Mouse (Mus musculus) stomach, embryonic 15.5 days (tissue): ENCODE data around the gene Nfam1. TPM values are rescaled to one million over a fixed set of nuclear protein-coding genes. Genes with fewer than 3 reads are reported as not detected.
"Not testable (repeated sequence)": the region's sequence is repeated elsewhere in the genome, so short reads cannot be mapped to it uniquely, and the experiment has no call there.

ENCODE experiments used
- ATAC-seq: fragments of 200-750 bp; cut with Nextera tagmentation; 2 replicates; pipeline ENCODE4 v1.8.0; 2017; ENCODE audit warnings: low read depth, moderate number of reproducible peaks, moderate TSS enrichment; ENCODE audit not compliant: insufficient read depth, low FRiP score
- H3K27ac ChIP-seq: fragments of 300-500 bp; sonication (generic); 2 replicates; pipeline ENCODE4 v1.5.1; 2015; ENCODE audit warnings: mild to moderate bottlenecking, inconsistent platforms
- H3K27me3 ChIP-seq: fragments of 300-500 bp; sonication (generic); replicated peaks from 2 replicates; pipeline ENCODE4 v1.6.1; 2015; ENCODE audit warnings: inconsistent platforms
- H3K36me3 ChIP-seq: fragments of 300-500 bp; sonication (generic); 2 replicates; pipeline ENCODE4 v1.6.1; 2015; ENCODE audit warnings: inconsistent platforms
- H3K4me1 ChIP-seq: fragments of 300-500 bp; sonication (generic); 2 replicates; pipeline ENCODE4 v1.6.1; 2015; ENCODE audit warnings: inconsistent platforms
- H3K4me2 ChIP-seq: fragments of 300-500 bp; sonication (generic); 2 replicates; pipeline ENCODE4 v1.6.1; 2015; ENCODE audit warnings: mild to moderate bottlenecking, inconsistent platforms
- H3K4me3 ChIP-seq: fragments of 300-500 bp; sonication (generic); replicated peaks from 2 replicates; pipeline ENCODE4 v1.5.1; 2015; ENCODE audit warnings: inconsistent platforms
- H3K9ac ChIP-seq: fragments of 300-500 bp; sonication (generic); 2 replicates; pipeline ENCODE4 v1.6.1; 2015; ENCODE audit warnings: inconsistent platforms
- H3K9me3 ChIP-seq: fragments of 300-500 bp; sonication (generic); 2 replicates; pipeline ENCODE4 v1.6.1; 2016; ENCODE audit warnings: inconsistent platforms
- WGBS: fragments of 180-500 bp; shearing (Covaris S2); methylation state at CpG from one replicate; pipeline ENCODE4 v1.1.7; 2015; 5-methylcytosine and 5-hydroxymethylcytosine counted together
- polyA plus RNA-seq: library from polyadenylated mRNA; unstranded; fragments of >200 nt; fragmentation: Nextera tagmentation; extraction: Ambion mirVana; gene quantifications from 2 replicates; pipeline ENCODE4 v1.2.1, GENCODE M21; 2015

Gene Nfam1
- polyA plus RNA-seq, 1 experiment from 2014 or later = 5.9 TPM

DNA sequence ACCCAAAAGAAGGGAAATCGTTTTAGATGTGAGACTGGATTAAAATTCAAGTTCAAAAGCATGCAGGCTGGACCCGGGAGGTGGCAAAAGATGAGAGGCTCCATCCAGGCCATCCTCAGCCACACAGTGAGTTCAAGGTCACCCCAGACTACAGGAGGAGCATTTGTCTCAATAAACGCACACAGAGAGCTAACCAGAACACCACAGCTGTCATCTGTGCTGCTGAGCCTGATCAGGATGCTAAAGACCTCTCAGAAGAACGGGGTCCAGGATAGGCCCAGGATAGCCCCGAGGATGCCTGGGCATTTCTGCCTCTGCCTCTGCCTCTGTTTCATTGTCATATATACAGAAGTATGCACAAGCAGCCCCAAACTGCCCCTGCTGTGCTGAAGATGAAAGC is 22.5 kb upstream of the Nfam1 start:
- H3K27ac ChIP-seq = no peak overlapping the region
- no peaks in the 10 kb centered on the region for H3K36me3 ChIP-seq
- no peak overlapping the region for H3K9ac ChIP-seq
- no peaks in the 10 kb centered on the region for H3K9me3 ChIP-seq
- H3K4me3 ChIP-seq = no peak overlapping the region
- H3K4me1 ChIP-seq = peaks cover 11% of the 10 kb centered on the region
- WGBS = 48% methylated on average over 5 of the region's 5 CpGs
- no peaks in the 10 kb centered on the region for H3K27me3 ChIP-seq
- ATAC-seq = no peak
- no peak overlapping the region for H3K4me2 ChIP-seq

GRCm38 (mm10) chr15:83053261-83053660 is 20.2 kb upstream of the Nfam1 start:
- Histone ChIP-seq H3K9ac (no peak overlapping the region), H3K27me3 (no peaks in the 10 kb centered on the region), H3K9me3 (no peaks in the 10 kb centered on the region), H3K4me3 (no peak overlapping the region), H3K4me2 (no peak overlapping the region), H3K27ac (no peak overlapping the region), H3K4me1 (peaks cover 11% of the 10 kb centered on the region), H3K36me3 (no peaks in the 10 kb centered on the region)
- ATAC-seq = no peak; the same call in 1 of the 2 replicates
- 43% methylated on average over 11 of the region's 11 CpGs for WGBS

- peaks cover 11% of the 10 kb centered on the region for H3K4me1 ChIP-seq
- no peaks in the 10 kb centered on the region for H3K27me3 ChIP-seq
- H3K9ac ChIP-seq = no peak overlapping the region
- 70% methylated on average over 6 of the region's 6 CpGs for WGBS
- no peak overlapping the region for H3K4me2 ChIP-seq
- H3K27ac ChIP-seq = no peak overlapping the region
- H3K4me3 ChIP-seq = no peak overlapping the region
- H3K9me3 ChIP-seq = no peaks in the 10 kb centered on the region
- H3K36me3 ChIP-seq = no peaks in the 10 kb centered on the region
- no peak for ATAC-seq
Observed at GRCm38 (mm10) chr15:83052341-83053104, 19.4 kb upstream of the Nfam1 start.

GRCm38 (mm10) chr15:83046730-83047129 is 13.6 kb upstream of the Nfam1 start:
- no peak overlapping the region for H3K9ac ChIP-seq
- peaks cover 9% of the 10 kb centered on the region for H3K4me1 ChIP-seq
- no peak overlapping the region for H3K4me3 ChIP-seq
- 0 out of 2 replicates have a peak, but pooled peaks cover 3% of the 10 kb centered on the region for H3K9me3 ChIP-seq
- no peaks in the 10 kb centered on the region for H3K36me3 ChIP-seq
- no peak overlapping the region for H3K27ac ChIP-seq
- ATAC-seq = no peak
- H3K4me2 ChIP-seq = no peak overlapping the region
- H3K27me3 ChIP-seq = no peaks in the 10 kb centered on the region
- 76% methylated on average over 7 of the region's 7 CpGs for WGBS

DNA sequence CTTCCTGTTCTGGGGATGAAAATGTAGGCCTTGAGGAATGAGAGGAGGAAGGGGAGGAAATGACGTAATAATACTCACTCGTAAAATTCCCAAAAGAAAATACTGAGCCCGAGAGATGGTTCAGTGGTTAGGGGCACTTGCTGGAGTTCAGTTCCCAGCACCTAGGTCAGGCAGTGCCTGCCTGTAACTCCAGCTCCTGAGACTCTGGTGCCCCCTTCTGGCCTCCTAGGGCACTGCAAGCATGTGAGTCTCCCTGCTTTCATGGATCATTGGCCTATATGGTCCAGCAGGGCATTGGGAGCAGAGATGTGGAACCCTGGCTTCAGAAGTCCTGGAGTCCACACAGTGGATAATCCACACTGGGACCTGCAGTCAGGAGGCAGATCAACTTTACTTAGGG is 13.2 kb upstream of the Nfam1 start:
- 97% methylated on average over 3 of the region's 3 CpGs for WGBS
- ATAC-seq = no peak
- no peak overlapping the region for H3K27ac ChIP-seq
- no peak overlapping the region for H3K4me3 ChIP-seq
- H3K27me3 ChIP-seq = no peaks in the 10 kb centered on the region
- H3K4me1 ChIP-seq = peaks cover 9% of the 10 kb centered on the region
- H3K4me2 ChIP-seq = no peak overlapping the region
- no peaks in the 10 kb centered on the region for H3K36me3 ChIP-seq
- 0 out of 2 replicates have a peak, but pooled peaks cover 3% of the 10 kb centered on the region for H3K9me3 ChIP-seq
- no peak overlapping the region for H3K9ac ChIP-seq

DNA sequence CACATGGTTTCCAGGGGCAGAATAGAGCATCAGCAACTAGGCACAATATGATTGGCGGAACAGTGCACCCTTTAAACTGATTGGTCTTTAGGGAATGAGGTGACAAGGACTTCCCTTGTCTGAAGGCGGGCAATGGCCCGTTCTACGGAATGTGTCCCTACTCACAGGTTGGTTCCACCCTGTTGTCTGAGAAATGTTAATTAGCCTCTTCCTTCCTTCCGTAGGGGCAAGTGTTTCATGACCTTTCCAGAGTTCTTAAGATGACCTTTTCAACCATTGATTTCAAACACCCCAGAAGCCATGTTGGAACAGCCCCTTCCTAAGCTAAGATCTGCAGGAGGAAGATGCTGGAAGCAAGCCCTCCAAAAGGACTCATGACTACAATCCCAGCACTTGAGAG is 12.5 kb upstream of the Nfam1 start:
- WGBS = 88% methylated on average over 5 of the region's 5 CpGs
- H3K9ac ChIP-seq = not testable (repeated sequence)

DNA sequence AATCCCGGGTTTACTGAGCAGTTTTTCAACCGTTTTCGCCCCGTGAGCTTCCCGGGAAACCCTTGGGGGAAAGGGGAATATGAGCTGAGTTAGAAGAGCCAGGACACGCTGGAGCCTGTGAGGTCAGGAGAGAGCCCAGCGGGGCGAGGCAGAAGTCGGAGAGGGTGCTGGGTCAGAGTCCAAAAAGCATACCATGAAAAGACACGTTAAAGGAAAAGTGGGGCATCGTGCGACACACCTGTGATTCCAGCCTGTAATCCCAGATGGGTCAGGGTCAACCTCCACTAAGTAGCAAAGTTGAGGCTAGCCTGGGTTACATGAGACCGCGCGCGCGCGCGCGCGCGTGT is 10.2 kb upstream of the Nfam1 start:
- Histone ChIP-seq H3K27ac (no peak overlapping the region), H3K4me1 (peaks cover 16% of the 10 kb centered on the region), H3K4me3 (no peak overlapping the region), H3K27me3 (no peaks in the 10 kb centered on the region), H3K9ac (no peak overlapping the region), H3K4me2 (no peak overlapping the region), H3K9me3 (0 out of 2 replicates have a peak, but pooled peaks cover 3% of the 10 kb centered on the region), H3K36me3 (no peaks in the 10 kb centered on the region)
- ATAC-seq = no peak
- 63% methylated on average over 22 of the region's 22 CpGs for WGBS

More for the DNA sequence above, 12.5 kb upstream of the Nfam1 start:
- H3K27ac ChIP-seq, H3K36me3 ChIP-seq, H3K9me3 ChIP-seq, H3K4me1 ChIP-seq, H3K27me3 ChIP-seq, ATAC-seq, H3K4me2 ChIP-seq, H3K4me3 ChIP-seq: not testable (repeated sequence)

DNA sequence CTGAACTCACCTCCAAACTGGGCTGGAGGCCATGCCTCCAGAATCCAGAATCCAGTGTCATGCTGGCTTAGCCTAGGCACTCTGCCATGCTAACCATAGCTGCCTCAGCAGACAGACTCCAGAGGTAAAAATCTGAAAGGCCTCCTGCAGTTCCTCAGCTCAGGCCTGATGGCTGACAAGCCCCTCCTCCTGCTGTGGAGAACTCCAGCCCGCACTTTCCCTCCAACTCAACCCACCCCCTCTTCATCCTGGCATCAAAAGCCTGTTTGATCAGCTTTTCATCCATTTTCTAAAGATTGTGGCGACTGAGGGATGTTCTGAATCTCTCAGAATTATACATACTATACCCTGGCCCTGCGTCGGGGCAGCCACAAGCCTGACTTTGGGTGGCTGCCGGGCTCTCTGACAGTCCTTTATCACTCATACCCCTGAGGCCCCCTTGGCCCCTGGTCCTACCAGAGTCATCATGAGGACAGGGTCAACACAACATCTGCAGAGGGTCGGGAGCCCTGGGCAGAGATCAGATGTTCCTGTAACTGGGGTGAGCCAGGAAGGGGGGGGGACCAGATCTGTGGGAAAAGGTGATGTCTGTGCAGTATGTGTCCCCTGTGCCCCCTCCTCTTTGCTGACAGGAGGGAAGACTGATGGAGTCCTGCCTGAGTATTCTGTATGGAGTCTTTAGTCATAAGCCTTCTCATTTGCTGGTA is 9.7 kb upstream of the Nfam1 start:
- Histone ChIP-seq H3K36me3 (no peaks in the 10 kb centered on the region), H3K4me3 (no peak overlapping the region), H3K27me3 (no peaks in the 10 kb centered on the region), H3K27ac (no peak overlapping the region), H3K4me1 (peaks cover 19% of the 10 kb centered on the region), H3K9me3 (0 out of 2 replicates have a peak, but pooled peaks cover 3% of the 10 kb centered on the region), H3K9ac (no peak overlapping the region), H3K4me2 (no peak overlapping the region; the same call in 1 of the 2 replicates)
- ATAC-seq = 0 out of 2 replicates have a peak, but pooled peaks have one; percentile 24
- WGBS = 10% methylated on average over 6 of the region's 6 CpGs

DNA sequence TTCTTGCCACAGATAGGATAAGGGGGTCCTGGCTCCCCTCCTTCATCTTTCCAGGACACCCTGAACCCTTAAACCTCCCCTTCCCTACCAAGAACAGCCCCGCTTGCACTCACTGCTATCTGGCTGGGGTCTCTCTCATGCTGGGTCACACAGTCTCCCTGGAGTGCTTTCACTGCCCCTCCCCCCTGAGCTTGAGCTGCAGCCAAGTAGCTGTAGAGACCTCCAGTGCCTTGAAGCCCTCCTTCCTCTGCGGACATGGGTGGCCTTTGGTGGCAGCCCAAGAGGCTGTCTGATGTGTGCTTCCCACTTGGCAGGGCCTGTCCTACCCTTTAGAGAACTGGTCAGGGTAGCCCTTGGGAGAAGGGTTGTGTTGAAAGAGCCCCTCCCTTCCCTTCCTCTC is 7.0 kb upstream of the Nfam1 start:
- Histone ChIP-seq H3K4me3 (no peak overlapping the region), H3K9me3 (no peaks in the 10 kb centered on the region), H3K27ac (no peak overlapping the region), H3K27me3 (peaks cover under 1% of the 10 kb centered on the region; the same call in 1 of the 2 replicates), H3K36me3 (no peaks in the 10 kb centered on the region), H3K4me2 (no peak overlapping the region), H3K4me1 (peaks cover 32% of the 10 kb centered on the region), H3K9ac (no peak overlapping the region)
- no peak for ATAC-seq
- WGBS = 48% methylated on average over 2 of the region's 2 CpGs

GRCm38 (mm10) chr15:83038812-83039211 is 5.7 kb upstream of the Nfam1 start:
- H3K36me3 ChIP-seq = no peaks in the 10 kb centered on the region

GRCm38 (mm10) chr15:83037755-83038483 is 4.8 kb upstream of the Nfam1 start:
- H3K9ac ChIP-seq = no peak overlapping the region
- no peak overlapping the region for H3K4me2 ChIP-seq
- ATAC-seq = peak; percentile 42; the same call in 1 of the 2 replicates
- no peak overlapping the region for H3K27ac ChIP-seq
- no peak overlapping the region for H3K4me3 ChIP-seq
- 7% methylated on average over 8 of the region's 8 CpGs for WGBS
- H3K4me1 ChIP-seq = peaks cover 47% of the 10 kb centered on the region
- no peaks in the 10 kb centered on the region for H3K36me3 ChIP-seq
- H3K27me3 ChIP-seq = peaks cover 9% of the 10 kb centered on the region
- no peaks in the 10 kb centered on the region for H3K9me3 ChIP-seq

More at GRCm38 (mm10) chr15:83038812-83039211, 5.7 kb upstream of the Nfam1 start:
- Histone ChIP-seq H3K27ac (no peak overlapping the region), H3K4me1 (peaks cover 44% of the 10 kb centered on the region), H3K27me3 (peaks cover 9% of the 10 kb centered on the region), H3K9me3 (no peaks in the 10 kb centered on the region), H3K9ac (no peak overlapping the region), H3K4me3 (no peak overlapping the region), H3K4me2 (no peak overlapping the region)
- ATAC-seq = no peak
- WGBS = 68% methylated on average over 3 of the region's 3 CpGs
